Mouse (Mus musculus): Measurements from ENCODE around the gene Xylt2.

Gene Xylt2

DNA sequence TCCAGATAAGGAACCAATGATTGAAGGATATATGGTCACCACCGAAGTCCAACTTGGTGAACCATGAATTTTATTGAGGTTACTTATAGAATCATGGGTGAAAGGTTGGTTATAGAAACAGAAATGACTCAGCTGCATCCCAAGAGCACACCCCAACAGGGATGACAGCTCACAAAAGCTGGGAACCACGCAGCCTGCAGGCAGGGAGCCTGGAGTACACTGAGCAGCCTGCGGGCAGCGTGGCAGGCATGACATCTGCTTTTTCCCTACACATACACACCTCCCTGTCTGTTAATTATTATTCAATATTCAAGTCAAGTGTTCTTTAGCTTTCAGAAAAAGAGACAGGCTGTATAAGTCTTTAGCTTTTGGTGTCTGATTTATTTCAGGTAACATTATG lies 62.7 kb downstream of the Xylt2 start:
- in situ Hi-C loops (cut with MboI, MseI), result no loop called here
